Mouse (Mus musculus): ENCODE measurements around the gene Ski.
A peak's percentile ranks its signal among the peaks of the same experiment; 100 is the strongest.

Gene Ski

GRCm38 (mm10) chr4:155150276-155151113 is 71.9 kb downstream of the Ski start:
- peak; percentile 81 for DNase-seq (ENCODE audit: low spot score)

GRCm38 (mm10) chr4:155149941-155150275 is 72.5 kb downstream of the Ski start:
- DNase-seq (ENCODE audit: low spot score), result no peak

GRCm38 (mm10) chr4:155148910-155149698 is 73.3 kb downstream of the Ski start:
- DNase-seq (ENCODE audit: low spot score), result peak; percentile 63

- DNase-seq (ENCODE audit: low spot score), result no peak
Observed at GRCm38 (mm10) chr4:155148453-155148852, 73.9 kb downstream of the Ski start.

GRCm38 (mm10) chr4:155146107-155146823 is 76.1 kb downstream of the Ski start:
- DNase-seq (ENCODE audit: low spot score), result no peak

- DNase-seq (ENCODE audit: low spot score), result no peak
Observed at GRCm38 (mm10) chr4:155144548-155145180, 77.7 kb downstream of the Ski start.

- DNase-seq (ENCODE audit: low spot score), result peak; percentile 56
Observed at GRCm38 (mm10) chr4:155143871-155144502, 78.4 kb downstream of the Ski start.

- DNase-seq (ENCODE audit: low spot score), result no peak
Observed at GRCm38 (mm10) chr4:155143411-155143810, 79.0 kb downstream of the Ski start.

GRCm38 (mm10) chr4:155142836-155143235 is 79.6 kb downstream of the Ski start:
- no peak for DNase-seq (ENCODE audit: low spot score)

GRCm38 (mm10) chr4:155140795-155141265 is 81.6 kb downstream of the Ski start:
- peak; percentile 43 for DNase-seq (ENCODE audit: low spot score)

GRCm38 (mm10) chr4:155140150-155140549 is 82.2 kb downstream of the Ski start:
- DNase-seq (ENCODE audit: low spot score), result no peak

GRCm38 (mm10) chr4:155139281-155140045 is 82.9 kb downstream of the Ski start:
- DNase-seq (ENCODE audit: low spot score), result no peak

GRCm38 (mm10) chr4:155138451-155138850 is 83.9 kb downstream of the Ski start:
- no peak for DNase-seq (ENCODE audit: low spot score)

GRCm38 (mm10) chr4:155137891-155138290 is 84.5 kb downstream of the Ski start:
- DNase-seq (ENCODE audit: low spot score), result no peak

- no peak for DNase-seq (ENCODE audit: low spot score)
Observed at GRCm38 (mm10) chr4:155135909-155136585, 86.3 kb downstream of the Ski start.

- no peak for DNase-seq (ENCODE audit: low spot score)
Observed at GRCm38 (mm10) chr4:155134686-155135172, 87.7 kb downstream of the Ski start.

GRCm38 (mm10) chr4:155133658-155134417 is 88.6 kb downstream of the Ski start:
- DNase-seq (ENCODE audit: low spot score), result no peak

- DNase-seq (ENCODE audit: low spot score), result no peak
Observed at GRCm38 (mm10) chr4:155133188-155133587, 89.2 kb downstream of the Ski start.

- no peak for DNase-seq (ENCODE audit: low spot score)
Observed at GRCm38 (mm10) chr4:155130616-155131015, 91.8 kb downstream of the Ski start.
